Mouse (Mus musculus) liver, embryonic 13.5 days (tissue): ENCODE results near the gene Mrpl24. TPM values are rescaled to one million over a fixed set of nuclear protein-coding genes. Genes with fewer than 3 reads are reported as not detected.

ENCODE experiments used
- ATAC-seq: fragments of 200-750 bp; cut with Nextera tagmentation; 2 replicates; pipeline ENCODE4 v1.8.0; 2017; ENCODE audit warnings: low read depth, mild to moderate bottlenecking, moderate number of reproducible peaks, moderate library complexity
- DNase-seq: peaks from one replicate; pipeline ENCODE4 v3.0.0; 2022
- H3K27ac ChIP-seq: fragments of 300-500 bp; sonication (generic); 2 replicates; pipeline ENCODE4 v1.5.1; 2015; ENCODE audit warnings: moderate library complexity, mild to moderate bottlenecking, inconsistent platforms
- H3K27me3 ChIP-seq: fragments of 300-500 bp; sonication (generic); 2 replicates; pipeline ENCODE4 v1.6.1; 2015; ENCODE audit warnings: mild to moderate bottlenecking, inconsistent platforms
- H3K36me3 ChIP-seq: fragments of 300-500 bp; sonication (generic); 2 replicates; pipeline ENCODE4 v1.6.1; 2015; ENCODE audit warnings: mild to moderate bottlenecking, inconsistent platforms
- H3K4me1 ChIP-seq: fragments of 300-500 bp; sonication (generic); replicated peaks from 2 replicates; pipeline ENCODE4 v1.6.1; 2015; ENCODE audit warnings: inconsistent platforms
- H3K4me2 ChIP-seq: fragments of 300-500 bp; sonication (generic); 2 replicates; pipeline ENCODE4 v1.6.1; 2015; ENCODE audit warnings: inconsistent platforms, mild to moderate bottlenecking, moderate library complexity
- H3K4me3 ChIP-seq: fragments of 300-500 bp; sonication (generic); replicated peaks from 2 replicates; pipeline ENCODE4 v1.5.1; 2015; ENCODE audit warnings: mild to moderate bottlenecking, inconsistent platforms
- H3K9ac ChIP-seq: fragments of 300-500 bp; sonication (generic); 2 replicates; pipeline ENCODE4 v1.6.1; 2015; ENCODE audit warnings: mild to moderate bottlenecking, inconsistent platforms
- H3K9me3 ChIP-seq: fragments of 300-500 bp; sonication (generic); replicated peaks from 2 replicates; pipeline ENCODE4 v1.6.1; 2016; ENCODE audit warnings: inconsistent platforms
- WGBS: fragments of 180-500 bp; shearing (Covaris S2); methylation state at CpG from one replicate; pipeline ENCODE4 v1.1.7; 2015; ENCODE audit not compliant: insufficient replicate concordance; 5-methylcytosine and 5-hydroxymethylcytosine counted together
- polyA plus RNA-seq: library from polyadenylated mRNA; unstranded; fragments of >200 nt; fragmentation: Nextera tagmentation; extraction: Ambion mirVana; gene quantifications from 2 replicates; pipeline ENCODE4 v1.2.1, GENCODE M21; 2015

Mrpl24 gene
- polyA plus RNA-seq, 1 experiment from 2014 or later = 48.7 TPM

GRCm38 (mm10) chr3:87970184-87970938 lies 51.1 kb downstream of the Mrpl24 start:
- no peak overlapping the region for H3K27ac ChIP-seq
- no peak overlapping the region for H3K9ac ChIP-seq
- H3K9me3 ChIP-seq = no peaks in the 10 kb centered on the region
- WGBS = 2% methylated on average over 21 of the region's 21 CpGs
- H3K4me1 ChIP-seq = peaks cover 26% of the 10 kb centered on the region
- peak overlapping the region; percentile 61 for H3K4me2 ChIP-seq
- peaks cover 76% of the 10 kb centered on the region for H3K27me3 ChIP-seq
- no peaks in the 10 kb centered on the region for H3K36me3 ChIP-seq
- ATAC-seq (0 out of 2 replicates have a peak, but pooled peaks have one; percentile 29), DNase-seq (peak; percentile 18)
- H3K4me3 ChIP-seq = peak overlapping the region; percentile 53

DNA sequence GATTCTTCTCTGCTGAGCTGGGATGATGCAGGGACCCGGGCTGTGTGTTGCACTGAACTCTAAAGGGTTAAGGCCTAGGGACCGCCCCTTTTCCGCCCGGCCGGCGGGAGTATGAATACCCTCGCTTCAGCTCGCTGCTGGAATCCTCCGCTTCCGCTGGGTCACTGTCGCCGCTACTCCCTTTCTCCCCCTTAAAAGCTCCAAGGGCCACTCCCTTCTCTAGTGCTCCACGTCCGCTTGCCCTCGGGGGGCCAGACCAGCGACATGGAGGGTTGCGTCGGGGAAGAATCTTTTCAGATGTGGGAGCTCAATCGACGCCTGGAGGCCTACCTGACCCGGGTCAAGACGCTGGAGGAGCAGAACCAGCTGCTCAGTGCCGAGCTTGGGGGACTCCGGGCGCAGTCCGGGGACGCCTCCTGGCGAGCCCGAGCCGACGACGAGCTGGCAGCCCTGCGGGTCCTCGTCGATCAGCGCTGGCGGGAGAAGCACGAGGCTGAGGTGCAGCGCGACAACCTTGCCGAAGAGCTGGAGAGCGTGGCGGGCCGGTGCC lies 51.7 kb downstream of the Mrpl24 start, which contains the start of gene Nes:
TSS of gene Nes (plus strand) at position 140 of the 550 bp plus-strand sequence.
- H3K4me2 ChIP-seq = peak within 1 kb of the TSS; percentile 61
- peak within 1 kb of the TSS; percentile 53 for H3K4me3 ChIP-seq
- H3K9ac ChIP-seq = peak within 1 kb of the TSS; percentile 51
- H3K9me3 ChIP-seq = no peaks in the 10 kb centered on the region
- WGBS = under 1% methylated on average over 44 of the region's 44 CpGs
- no peak for DNase-seq
- ATAC-seq = 0 out of 2 replicates have a peak, but pooled peaks have one; percentile 20
- H3K27me3 ChIP-seq = peaks cover 81% of the 10 kb centered on the region
- H3K36me3 ChIP-seq = no peaks in the 10 kb centered on the region
- H3K4me1 ChIP-seq = peaks cover 26% of the 10 kb centered on the region
- no peak within 1 kb of the TSS for H3K27ac ChIP-seq

- H3K27ac ChIP-seq = no peak overlapping the region
- WGBS = 2% methylated on average over 60 of the region's 60 CpGs
- peak overlapping the region; percentile 61 for H3K4me2 ChIP-seq
- no peaks in the 10 kb centered on the region for H3K9me3 ChIP-seq
- peak overlapping the region; percentile 51 for H3K9ac ChIP-seq
- no peaks in the 10 kb centered on the region for H3K36me3 ChIP-seq
- ATAC-seq (no peak), DNase-seq (no peak)
- peaks cover 26% of the 10 kb centered on the region for H3K4me1 ChIP-seq
- peaks cover 82% of the 10 kb centered on the region for H3K27me3 ChIP-seq
- peak overlapping the region; percentile 53 for H3K4me3 ChIP-seq
These were observed 52.3 kb downstream of the Mrpl24 start for GRCm38 (mm10) chr3:87971489-87972202.

- peaks cover 26% of the 10 kb centered on the region for H3K4me1 ChIP-seq
- no peak for DNase-seq
- 26% methylated on average over 8 of the region's 8 CpGs for WGBS
- no peaks in the 10 kb centered on the region for H3K36me3 ChIP-seq
- peak overlapping the region; percentile 61 for H3K4me2 ChIP-seq
- no peak for ATAC-seq
- H3K9ac ChIP-seq = peak overlapping the region; percentile 51
- H3K4me3 ChIP-seq = peak overlapping the region; percentile 53
- no peaks in the 10 kb centered on the region for H3K9me3 ChIP-seq
- peaks cover 84% of the 10 kb centered on the region for H3K27me3 ChIP-seq
- H3K27ac ChIP-seq = no peak overlapping the region
These were observed 52.9 kb downstream of the Mrpl24 start for GRCm38 (mm10) chr3:87972203-87972664.

- peaks cover 26% of the 10 kb centered on the region for H3K4me1 ChIP-seq
- H3K27ac ChIP-seq = no peak overlapping the region
- DNase-seq = no peak
- ATAC-seq = no peak
- H3K9me3 ChIP-seq = no peaks in the 10 kb centered on the region
- peak overlapping the region; percentile 61 for H3K4me2 ChIP-seq
- H3K36me3 ChIP-seq = no peaks in the 10 kb centered on the region
- WGBS = 35% methylated on average over 5 of the region's 5 CpGs
- peak overlapping the region; percentile 53 for H3K4me3 ChIP-seq
- H3K27me3 ChIP-seq = peaks cover 83% of the 10 kb centered on the region
- H3K9ac ChIP-seq = no peak overlapping the region; the same call in 1 of the 2 replicates
These were observed 53.5 kb downstream of the Mrpl24 start for GRCm38 (mm10) chr3:87972776-87973175.

Other genes starting within 250 kb of the Mrpl24 start
- 0.10 and 0.15 TPM in 2 replicates for gene Lrrc71, start 170.9 kb upstream of the Mrpl24 start, polyA plus RNA-seq
- gene Ntrk1, start 124.3 kb upstream of the Mrpl24 start, polyA plus RNA-seq = 0.20 and 0.27 TPM in 2 replicates
- gene Insrr, start 122.6 kb upstream of the Mrpl24 start, polyA plus RNA-seq = 0.03 TPM in 1 of 2 replicates, not detected in the other
- 5.0 and 5.3 TPM in 2 replicates for gene Pear1, start 95.2 kb upstream of the Mrpl24 start, polyA plus RNA-seq
- gene Sh2d2a, start 72.8 kb upstream of the Mrpl24 start, polyA plus RNA-seq = 0.17 TPM in 1 of 2 replicates, not detected in the other
- gene Prcc, start 33.9 kb upstream of the Mrpl24 start, polyA plus RNA-seq = 7.9 and 9.2 TPM in 2 replicates
- 263 and 283 TPM in 2 replicates for gene Hdgf, start 13.2 kb upstream of the Mrpl24 start, polyA plus RNA-seq
- 31.1 and 38.3 TPM in 2 replicates for gene Isg20l2, start 10.8 kb downstream of the Mrpl24 start, polyA plus RNA-seq
- 6.1 and 6.6 TPM in 2 replicates for gene Rrnad1, start 11.2 kb downstream of the Mrpl24 start, polyA plus RNA-seq
- gene Crabp2, start 29.2 kb downstream of the Mrpl24 start, polyA plus RNA-seq = 2.2 and 2.3 TPM in 2 replicates
- gene Nes, start 51.6 kb downstream of the Mrpl24 start, polyA plus RNA-seq = 2.6 and 2.8 TPM in 2 replicates
- 0.05 TPM in 1 of 2 replicates, not detected in the other for gene Bcan, start 80.7 kb downstream of the Mrpl24 start, polyA plus RNA-seq
- not detected in 2 replicates for gene Hapln2, start 108.1 kb downstream of the Mrpl24 start, polyA plus RNA-seq
- gene Gpatch4, start 123.6 kb downstream of the Mrpl24 start, polyA plus RNA-seq = 32.7 TPM in 2 replicates
- 63.8 and 66.9 TPM in 2 replicates for gene Naxe, start 139.0 kb downstream of the Mrpl24 start, polyA plus RNA-seq
- not detected in 2 replicates for gene Ttc24, start 158.8 kb downstream of the Mrpl24 start, polyA plus RNA-seq
- 6.6 and 7.4 TPM in 2 replicates for gene Iqgap3, start 162.5 kb downstream of the Mrpl24 start, polyA plus RNA-seq
- gene Mef2d, start 222.9 kb downstream of the Mrpl24 start, polyA plus RNA-seq = 5.5 and 7.5 TPM in 2 replicates